Mouse (Mus musculus): Measurements from ENCODE around the gene Gm7347.
"Not testable (repeated sequence)": the region's sequence is repeated elsewhere in the genome, so short reads cannot be mapped to it uniquely, and the experiment has no call there.

The Gm7347 gene

DNA sequence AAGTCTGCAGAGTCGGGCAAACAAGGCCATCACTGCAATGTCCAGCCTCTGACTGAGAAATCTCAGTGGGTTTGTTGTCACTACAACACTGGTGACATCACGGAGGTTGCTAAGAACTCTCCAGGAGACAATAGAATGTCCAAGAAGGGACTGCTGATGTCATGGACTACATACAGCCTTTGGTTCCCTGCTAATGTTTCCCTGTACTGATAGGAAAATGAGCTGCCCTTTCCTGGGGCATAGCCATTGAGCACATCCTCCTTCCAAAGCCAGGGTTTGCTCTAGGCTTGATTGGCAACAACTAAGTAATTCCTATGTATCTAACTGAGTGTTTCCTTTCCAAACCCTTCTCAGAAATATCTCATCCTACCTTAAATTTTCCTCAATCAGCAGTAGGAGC, at the start of gene Gm7347:
TSS of gene Gm7347 (minus strand) at position 101 of the 400 bp plus-strand sequence.
- not testable (repeated sequence) for DNase-seq (ENCODE audit: low spot score in 2 of 2)

- not testable (repeated sequence) for DNase-seq (ENCODE audit: low spot score in 2 of 2)
Measured at GRCm38 (mm10) chr5:26105262-26105661, 46.9 kb upstream of the Gm7347 start, which contains the start of gene 5031410I06Rik. 5031410I06Rik (minus strand) TSS chr5:26105362.

DNA sequence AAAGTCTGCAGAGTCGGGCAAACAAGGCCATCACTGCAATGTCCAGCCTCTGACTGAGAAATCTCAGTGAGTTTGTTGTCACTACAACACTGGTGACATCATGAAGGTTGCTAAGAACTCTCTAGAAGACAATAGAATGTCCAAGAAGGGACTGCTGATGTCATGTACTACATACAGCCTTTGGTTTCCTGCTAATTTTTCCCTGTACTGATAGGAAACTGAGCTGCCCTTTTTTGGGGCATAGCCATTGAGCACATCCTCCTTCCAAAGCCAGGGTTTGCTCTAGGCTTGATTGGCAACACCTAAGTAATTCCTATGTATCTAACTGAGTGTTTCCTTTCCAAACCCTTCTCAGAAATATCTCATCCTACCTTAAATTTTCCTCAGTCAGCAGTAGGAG, 30.8 kb upstream of the Gm7347 start, which contains the start of gene Gm10471:
TSS of gene Gm10471 (minus strand) at position 101 of the 400 bp plus-strand sequence.
- DNase-seq (ENCODE audit: low spot score in 2 of 2): not testable (repeated sequence)

- DNase-seq (ENCODE audit: low spot score in 2 of 2): not testable (repeated sequence)
Measured at GRCm38 (mm10) chr5:26079023-26079422, 20.6 kb upstream of the Gm7347 start.

DNA sequence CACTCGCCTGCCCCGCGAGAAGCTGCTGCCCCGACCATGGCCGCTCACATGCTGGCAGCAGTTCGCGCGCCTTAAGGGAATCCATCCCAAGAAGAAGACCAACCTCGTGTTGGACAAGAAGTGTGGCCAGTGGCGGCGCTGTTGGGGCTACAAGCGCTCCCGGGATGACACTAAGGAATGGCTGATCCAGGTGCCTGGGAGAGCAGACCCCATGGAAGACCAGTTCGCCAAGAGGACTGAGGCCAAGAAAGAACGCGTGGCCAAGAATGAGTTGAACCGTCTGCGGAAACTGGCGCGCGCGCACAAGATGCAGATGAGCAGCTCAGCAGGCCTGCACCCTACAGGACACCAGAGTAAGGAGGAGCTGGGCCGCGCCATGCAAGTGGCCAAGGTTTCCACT, 12.3 kb upstream of the Gm7347 start:
- DNase-seq (ENCODE audit: low spot score in 2 of 2): no peak

- DNase-seq (ENCODE audit: low spot score in 2 of 2): not testable (repeated sequence)
Measured at GRCm38 (mm10) chr5:26039458-26039857, 18.9 kb downstream of the Gm7347 start, which contains the start of gene Speer4a. Speer4a (minus strand) TSS chr5:26039558.

- not testable (repeated sequence) for DNase-seq (ENCODE audit: low spot score in 2 of 2)
Measured at GRCm38 (mm10) chr5:26022816-26023215, 35.6 kb downstream of the Gm7347 start, which contains the start of gene Gm5862. Gm5862 (minus strand) TSS chr5:26022916.

DNA sequence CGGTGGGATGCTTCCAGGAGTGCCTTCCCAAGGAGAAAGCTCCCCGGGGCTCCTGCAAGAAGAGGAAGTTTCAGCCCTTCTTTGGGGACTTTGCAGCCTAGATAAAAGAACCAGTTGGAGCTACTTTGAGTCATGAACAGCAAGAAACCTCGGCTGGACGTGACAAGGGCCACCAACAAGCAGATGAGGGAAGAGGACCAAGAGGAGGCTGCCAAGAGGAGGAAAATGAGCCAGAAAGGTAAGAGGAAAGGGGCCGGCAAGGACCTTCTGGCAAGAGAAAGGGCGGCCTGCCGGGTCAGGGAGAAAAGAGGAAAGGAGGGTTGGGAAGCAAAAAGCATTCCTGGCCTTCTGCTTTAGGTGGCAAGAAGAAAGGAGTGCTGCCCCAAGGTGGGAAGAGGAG, 50.7 kb downstream of the Gm7347 start:
- DNase-seq (ENCODE audit: low spot score in 2 of 2): not testable (repeated sequence)

DNA sequence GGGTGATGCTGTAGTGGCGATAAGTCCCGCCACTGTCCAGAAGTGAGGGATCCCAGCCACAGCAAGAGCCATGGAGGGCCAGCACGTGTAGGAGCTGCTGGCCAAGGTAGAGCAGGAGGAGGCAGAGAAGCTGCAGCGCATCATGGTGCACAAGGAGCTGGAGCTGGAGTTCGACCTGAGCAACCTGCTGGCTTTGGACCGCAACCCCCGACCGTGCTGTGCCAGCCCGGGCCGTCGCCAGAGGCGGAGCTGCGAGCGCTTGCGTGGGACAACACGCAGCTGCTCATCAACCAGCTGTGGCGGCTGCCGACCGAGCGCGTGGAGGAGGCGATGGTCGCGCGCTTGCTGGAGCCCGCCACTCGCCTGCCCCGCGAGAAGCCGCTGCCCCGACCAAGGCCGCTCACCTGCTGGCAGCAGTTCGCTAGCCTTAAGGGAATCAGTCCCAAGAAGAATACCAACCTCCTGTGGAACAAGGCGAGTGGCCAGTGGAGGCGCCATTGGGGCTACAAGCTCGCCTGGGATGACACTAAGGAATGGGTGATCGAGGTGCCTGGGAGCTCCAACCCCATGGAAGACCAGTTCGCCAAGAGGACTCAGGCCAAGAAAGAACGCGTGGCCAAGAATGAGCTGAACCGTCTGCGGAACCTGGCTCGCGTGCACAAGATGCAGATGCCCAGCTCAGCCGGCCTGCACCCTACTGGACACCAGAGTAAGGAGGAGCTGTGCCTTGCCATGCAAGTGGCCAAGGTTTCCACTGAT, 51.3 kb downstream of the Gm7347 start:
- DNase-seq (ENCODE audit: low spot score in 2 of 2): peak in 1 of 2 experiments; percentile 11

GRCm38 (mm10) chr5:26004698-26005097, 53.7 kb downstream of the Gm7347 start, which contains the start of gene Gm1979:
Gm1979 (minus strand) TSS chr5:26004798.
- not testable (repeated sequence) for DNase-seq (ENCODE audit: low spot score in 2 of 2)

Data from spleen, postnatal 10 days (tissue).